Mouse (Mus musculus) embryonic stem cell, embryonic (primary cell): Measurements from ENCODE around the gene Ets1.

Experiments used
- CTCF ChIA-PET, 4 experiments: fragments of 300-600 bp in 2 of 4; fragments of 350-600 bp in 2 of 4; sonication (Branson Sonifier 250); formaldehyde crosslinking; loops; one replicate each; lab custom pipeline; 2022; ENCODE audit warnings: inconsistent platforms in 2 of 4; lab: Charles Lee
- POLR2A ChIA-PET, 4 experiments: fragments of 300-600 bp in 2 of 4; fragments of 350-600 bp in 2 of 4; sonication (Branson Sonifier 250); formaldehyde crosslinking; loops; one replicate each; lab custom pipeline; 2022; ENCODE audit warnings: antibody characterized with exemption in 4 of 4, inconsistent platforms in 1 of 4; lab: Charles Lee

Ets1 gene

DNA sequence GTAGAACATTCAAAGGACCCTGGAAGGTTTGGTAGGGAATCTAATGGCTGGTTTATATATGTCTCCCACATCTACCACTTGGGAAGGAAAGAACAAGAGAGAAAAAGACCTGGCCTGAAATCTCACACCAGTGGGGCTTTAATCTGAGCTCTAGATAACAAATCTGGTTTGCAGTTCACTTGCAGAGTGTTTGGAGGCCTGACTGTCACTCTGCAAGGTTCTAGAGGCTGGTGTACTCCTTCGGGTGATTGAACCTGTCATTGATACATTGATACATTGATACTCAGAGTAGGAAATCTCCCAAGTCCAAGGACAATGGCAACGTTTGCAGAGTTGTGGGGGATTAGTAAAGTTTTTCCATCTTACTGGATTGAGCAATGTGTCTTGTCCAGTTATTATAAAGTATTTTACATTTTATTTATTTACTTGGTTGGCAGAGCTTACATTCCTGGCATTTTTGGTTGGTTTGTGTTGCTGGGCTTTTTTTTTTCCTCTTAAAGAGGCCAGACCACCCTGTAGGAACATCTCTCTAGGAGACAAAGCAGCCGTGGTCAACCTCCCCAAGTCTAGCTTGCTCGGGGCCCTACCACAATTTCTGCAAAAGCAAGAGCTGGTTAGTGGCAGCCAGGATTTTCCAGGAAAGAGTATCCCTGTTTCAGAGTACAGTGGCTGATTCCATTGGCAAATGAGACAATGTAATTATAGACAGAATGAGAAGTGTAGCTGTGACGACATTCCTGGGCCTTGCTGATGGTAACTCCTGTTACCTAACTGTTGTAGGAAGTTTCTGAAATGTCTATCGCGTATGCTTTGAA is 64.3 kb downstream of the Ets1 start:
- ChIA-PET POLR2A (no interaction called here), CTCF (no interaction called here)

DNA sequence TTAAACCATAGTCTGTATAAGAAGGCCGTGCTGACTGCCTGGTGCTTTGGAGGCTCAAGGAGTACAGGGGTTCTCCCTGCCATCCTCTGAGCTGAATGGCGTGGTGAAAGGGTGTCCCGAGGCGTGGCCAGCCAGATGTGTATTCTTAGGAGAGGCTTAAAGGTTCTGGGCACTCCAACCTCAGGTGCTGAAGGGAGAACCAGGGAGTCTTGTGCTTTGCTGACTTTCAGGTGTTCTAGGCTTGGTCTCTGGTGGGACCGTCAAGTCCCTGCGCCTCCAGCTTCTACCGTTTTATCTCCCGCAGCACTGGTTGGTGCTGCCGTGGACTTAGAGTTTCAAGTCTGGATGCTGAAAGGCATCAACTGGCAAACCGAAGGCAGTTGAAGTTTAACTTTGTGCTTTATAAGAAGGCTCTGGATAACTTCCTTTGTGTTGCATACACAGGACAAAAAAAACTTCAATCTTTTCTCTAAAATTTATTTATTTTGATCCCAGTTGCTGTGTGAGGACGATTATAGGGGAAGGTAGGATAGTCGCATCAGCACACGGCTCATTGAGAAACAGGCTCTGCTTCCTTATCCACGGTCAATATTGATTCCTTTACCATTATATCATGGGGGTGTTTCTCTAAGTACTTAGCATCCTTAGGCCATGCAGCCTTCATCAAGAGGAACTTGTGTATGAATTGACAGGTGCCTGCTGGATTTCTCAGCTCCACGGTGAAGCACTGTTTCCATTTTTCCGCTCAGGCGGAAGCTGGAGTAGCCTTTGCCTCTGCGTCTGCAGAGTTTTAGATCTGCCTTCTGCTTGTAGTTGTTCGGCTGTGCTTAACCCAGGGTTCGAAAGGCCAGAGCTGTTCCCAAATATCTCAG is 65.3 kb downstream of the Ets1 start:
- POLR2A ChIA-PET = no interaction called here
- CTCF ChIA-PET = interaction anchor here in 1 of 4 experiments (0.5 kb wide), 1 partner anchor 116 kb away, joined by 10 read pairs; no protein-coding TSS in a partner anchor

DNA sequence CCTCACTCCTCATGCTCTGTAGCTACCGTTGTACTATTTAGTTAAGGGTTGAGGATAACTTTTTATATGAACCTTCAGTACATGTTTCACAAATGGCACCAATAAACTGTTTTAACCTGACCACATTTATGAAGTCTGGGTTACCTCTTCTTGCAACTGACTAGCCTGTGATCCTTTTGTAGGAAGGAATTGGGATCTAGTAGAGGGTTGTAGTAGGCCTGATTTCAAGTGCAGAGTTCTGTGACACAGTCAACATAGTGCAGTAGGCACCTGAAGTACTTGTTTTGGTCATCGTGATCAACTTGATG is 65.9 kb downstream of the Ets1 start:
- POLR2A ChIA-PET = no interaction called here
- CTCF ChIA-PET = no interaction called here

DNA sequence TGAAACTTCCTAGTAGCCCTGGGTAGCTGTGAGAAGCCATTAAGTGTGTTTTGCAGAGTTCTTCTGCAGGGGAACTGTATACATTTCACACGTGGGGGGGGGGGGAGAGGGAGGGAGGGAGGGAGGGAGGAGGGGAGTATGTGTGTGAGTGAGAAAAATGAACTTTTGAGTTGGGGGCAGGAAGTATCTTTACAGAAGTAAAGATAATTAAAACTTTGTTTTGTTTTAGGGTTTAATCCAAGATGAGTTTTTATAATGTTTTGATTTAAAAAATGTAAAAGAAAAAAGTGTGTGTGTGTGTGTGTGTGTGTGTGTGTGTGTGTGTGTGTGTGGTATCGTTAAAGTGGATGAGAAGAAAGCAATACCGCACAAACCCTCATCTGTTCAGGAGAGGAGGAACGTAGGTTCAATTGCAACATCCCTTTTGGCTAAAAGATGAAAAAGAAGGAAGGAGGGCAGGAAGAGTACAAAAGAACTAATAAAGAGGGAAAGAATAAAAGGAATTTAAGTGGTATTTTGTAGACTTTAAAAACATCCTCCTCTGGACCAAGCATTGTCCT is 66.9 kb downstream of the Ets1 start:
- ChIA-PET POLR2A (no interaction called here), CTCF (no interaction called here)

DNA sequence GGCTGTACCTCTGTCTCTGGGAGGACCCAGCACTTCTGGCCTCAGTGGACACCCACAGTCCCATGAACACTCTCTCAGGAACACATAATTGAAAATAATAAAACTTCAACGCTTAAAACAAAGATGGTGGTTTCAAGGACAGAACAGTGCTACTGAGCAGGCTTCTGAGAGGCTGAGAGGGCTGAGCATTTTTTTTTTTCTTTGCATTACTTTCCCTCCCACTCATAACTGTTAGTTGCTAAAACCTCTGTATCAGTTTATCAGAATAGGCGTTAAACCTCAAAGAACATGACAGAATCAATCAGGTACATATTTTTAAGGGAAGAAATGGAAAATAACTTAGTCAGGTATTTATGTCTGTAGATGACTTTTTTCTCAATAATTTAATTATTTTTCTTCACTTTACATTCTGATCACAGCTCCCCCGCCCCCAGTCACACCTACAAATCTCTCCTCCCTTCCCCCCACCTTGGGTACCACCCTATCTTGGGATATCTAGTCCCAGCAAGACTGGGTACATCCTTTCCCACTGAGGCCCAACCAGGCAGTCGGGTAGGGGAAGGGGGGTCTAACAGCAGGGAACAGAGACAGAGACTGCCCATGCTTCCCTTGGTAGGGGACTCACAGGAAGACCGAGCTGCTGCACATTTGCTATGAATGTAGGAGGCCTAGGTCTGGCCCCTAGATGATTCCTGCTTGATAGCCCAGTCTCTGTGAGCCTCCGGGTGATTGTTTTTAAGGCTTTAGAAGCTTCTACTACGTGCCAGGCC is 68.1 kb downstream of the Ets1 start:
- POLR2A ChIA-PET = no interaction called here
- CTCF ChIA-PET = interaction anchor here in 1 of 4 experiments (0.7 kb wide), 1 partner anchor 752 kb away, joined by 4 read pairs; no protein-coding TSS in a partner anchor

DNA sequence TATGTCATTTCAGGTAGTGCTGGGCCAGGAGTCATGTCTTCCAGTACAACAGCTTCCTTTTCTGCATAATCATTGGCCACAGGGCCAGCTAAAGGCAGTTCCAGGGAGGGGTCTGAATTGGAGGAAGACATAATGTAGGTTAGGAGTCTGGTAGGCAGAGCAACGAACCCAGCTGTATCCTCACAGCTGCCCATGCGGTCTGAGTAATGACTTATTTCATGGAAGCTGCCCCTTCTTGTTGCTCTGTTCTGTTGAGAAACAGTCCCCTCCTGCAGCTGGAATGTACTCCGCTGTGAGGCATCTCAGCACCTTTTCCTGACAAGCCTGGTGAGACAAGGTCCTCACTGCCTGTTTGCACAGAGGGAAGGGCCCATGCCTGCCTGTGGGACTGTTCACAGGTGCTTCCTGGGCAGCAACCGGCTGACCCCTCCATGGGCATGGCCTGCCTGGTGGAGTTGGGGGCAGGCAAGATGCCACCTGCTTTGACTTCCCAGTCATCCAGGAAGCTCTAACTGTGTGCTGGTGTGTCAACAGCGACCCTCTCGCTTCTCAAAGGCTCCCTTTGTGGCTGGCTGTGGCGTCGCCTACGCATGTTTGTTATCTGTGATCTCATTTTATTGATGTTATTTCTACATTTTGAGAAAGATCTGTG is 69.9 kb downstream of the Ets1 start:
- CTCF ChIA-PET = no interaction called here
- POLR2A ChIA-PET = interaction anchor here in 1 of 4 experiments (0.7 kb wide), 1 partner anchor 9 kb away, joined by 3 read pairs; no protein-coding TSS in a partner anchor

DNA sequence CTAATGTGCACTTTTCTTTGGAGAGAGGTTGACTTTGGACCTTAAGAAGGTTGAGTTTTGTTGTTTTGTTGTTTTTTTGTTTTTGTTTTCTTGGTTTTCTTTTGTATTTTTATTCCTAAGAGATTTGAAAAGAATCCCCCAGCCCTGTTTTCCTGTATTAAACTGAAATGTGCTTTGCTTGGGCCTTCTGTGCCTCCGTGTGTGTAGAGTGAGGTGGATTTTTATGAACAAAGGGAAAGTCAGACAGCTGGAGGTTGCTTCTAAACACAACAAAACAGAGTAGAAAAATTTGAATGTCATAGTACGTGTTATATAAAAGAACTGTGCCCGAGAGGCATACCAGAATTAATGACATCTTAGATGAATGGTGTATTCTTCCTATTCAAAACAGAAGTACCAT is 71.4 kb downstream of the Ets1 start:
- POLR2A ChIA-PET = interaction anchor here in 2 of 4 experiments (1.2 to 1.3 kb wide), 2 partner anchors 11 to 23 kb away, joined by 3 to 4 read pairs; no protein-coding TSS in a partner anchor
- CTCF ChIA-PET = no interaction called here

DNA sequence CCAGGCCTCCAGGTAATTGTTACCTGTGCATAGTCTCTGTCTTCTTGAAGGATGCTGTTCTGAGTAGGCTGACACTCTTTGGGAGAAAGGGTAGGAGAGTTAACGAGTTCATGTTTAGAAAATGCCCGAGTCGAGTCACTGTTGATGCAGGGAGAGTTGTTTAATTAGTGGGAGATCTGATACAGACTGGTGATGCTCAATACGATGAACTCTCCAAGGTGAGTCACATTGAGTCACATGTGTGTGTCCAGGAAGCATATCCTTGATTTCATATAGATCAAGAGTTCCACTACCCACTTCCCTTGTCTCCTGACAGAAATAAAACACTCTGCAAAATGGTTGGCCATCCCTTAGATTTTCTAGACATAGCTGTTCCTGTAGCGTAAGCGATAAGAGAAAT is 72.5 kb downstream of the Ets1 start:
- POLR2A ChIA-PET = interaction anchor here in 3 of 4 experiments (0.6 to 1.3 kb wide), 4 partner anchors 12 to 325 kb away, joined by 3 to 4 read pairs (median 4); no protein-coding TSS in a partner anchor
- CTCF ChIA-PET = no interaction called here

DNA sequence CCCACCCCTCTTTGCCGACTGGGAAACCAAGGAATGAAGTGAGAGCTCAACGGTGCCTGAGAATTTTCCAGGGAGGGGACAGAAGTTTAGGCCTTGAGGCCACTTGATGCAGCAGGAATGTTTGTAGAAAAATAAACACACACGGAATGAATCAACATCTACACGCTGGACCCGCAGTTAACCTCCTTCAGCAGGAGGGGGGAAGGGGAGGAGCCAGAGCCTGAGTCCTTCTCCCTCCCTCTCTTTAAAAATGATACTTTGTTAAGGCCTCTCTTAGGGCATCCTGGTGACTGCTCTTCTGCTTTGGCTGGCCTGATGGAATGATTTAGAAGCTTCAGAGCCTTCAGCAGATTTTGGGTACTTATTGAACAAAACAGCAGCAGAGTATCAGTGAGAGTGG is 73.3 kb downstream of the Ets1 start:
- POLR2A ChIA-PET = interaction anchor here in 1 of 4 experiments (0.6 kb wide), 1 partner anchor 38 kb away, joined by 4 read pairs; no protein-coding TSS in a partner anchor

DNA sequence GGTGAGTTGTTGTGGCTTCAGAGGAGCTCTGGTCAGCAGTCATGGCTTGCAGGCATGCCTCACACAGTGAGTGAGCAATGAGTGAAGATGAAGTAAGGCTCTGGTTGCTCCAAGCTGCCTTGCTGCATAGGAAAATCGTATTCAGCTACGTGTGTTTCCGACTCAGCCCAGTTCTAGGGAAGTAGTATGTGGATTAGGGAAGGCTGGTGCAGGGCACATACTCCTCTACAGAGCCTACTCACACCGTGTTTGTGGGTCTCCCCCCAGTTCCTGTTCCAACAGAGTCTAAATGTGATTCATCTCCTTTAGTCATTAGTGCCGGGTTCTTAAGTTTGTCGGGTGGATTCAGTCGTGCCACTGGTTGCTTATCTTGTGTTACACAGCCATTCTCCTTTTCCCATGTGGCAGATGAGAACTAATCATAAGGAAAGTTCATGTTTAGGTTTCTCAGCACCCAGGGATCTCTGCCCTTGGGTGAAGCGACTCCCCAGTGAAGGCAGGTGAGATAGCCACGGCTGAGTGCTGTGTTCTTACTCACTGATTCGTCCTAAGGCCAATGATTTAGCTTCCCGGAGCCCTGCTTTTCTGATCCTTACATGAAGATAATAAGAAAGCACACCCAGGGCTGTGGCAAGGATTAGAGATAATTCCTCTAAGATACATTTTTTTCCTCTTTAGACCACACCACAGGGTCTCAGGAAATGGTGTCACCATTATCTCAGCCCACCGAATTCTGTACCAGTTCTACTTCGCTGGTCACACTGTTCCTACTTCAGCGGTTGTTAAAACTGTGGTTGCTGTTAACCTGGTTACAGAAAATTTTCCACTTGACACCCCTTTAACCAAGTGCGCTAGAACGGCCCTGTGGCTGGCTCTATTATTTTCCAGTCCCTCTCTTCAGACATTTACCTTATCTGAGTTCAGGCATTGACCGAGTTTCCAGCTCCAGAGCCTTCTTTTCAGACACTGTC is 74.0 kb downstream of the Ets1 start:
- POLR2A ChIA-PET = no interaction called here

More for the DNA sequence above, 73.3 kb downstream of the Ets1 start:
- CTCF ChIA-PET = no interaction called here

DNA sequence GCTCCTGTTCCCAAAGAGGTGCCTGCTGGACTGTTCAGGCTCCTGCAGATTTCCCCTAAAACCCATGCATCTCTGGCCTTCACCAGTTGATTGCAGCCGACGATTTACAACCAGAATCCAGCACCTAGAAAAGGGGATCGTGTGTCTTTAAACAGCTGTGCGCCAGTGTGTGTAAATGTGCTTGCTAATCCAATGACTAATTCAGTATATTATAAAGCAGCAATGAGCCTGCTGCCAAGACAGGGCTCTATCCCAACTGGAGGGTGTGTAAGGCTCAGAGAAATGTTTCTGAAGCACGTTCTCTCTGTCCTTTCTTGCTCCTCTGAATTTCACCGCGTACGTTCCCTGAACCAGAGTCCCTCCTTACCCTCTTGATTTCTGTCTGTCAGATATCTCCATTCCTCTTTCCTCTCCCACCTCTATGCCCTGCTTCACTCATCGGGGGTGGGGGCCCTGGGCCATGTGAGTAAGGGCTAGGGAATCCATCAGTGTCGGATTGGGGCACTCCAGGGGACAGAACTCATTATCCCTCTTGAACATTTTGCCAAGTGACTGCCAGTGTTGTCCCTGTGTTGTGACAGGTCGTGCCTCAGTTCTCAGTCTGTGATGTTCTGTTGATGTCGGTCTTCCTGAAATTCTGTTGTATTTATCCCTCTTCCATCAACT is 75.1 kb downstream of the Ets1 start:
- POLR2A ChIA-PET = no interaction called here
- CTCF ChIA-PET = interaction anchor here in 1 of 4 experiments (0.5 kb wide), 1 partner anchor 13 kb away, joined by 5 read pairs; no protein-coding TSS in a partner anchor

More for the DNA sequence above, 74.0 kb downstream of the Ets1 start:
- CTCF ChIA-PET = no interaction called here

DNA sequence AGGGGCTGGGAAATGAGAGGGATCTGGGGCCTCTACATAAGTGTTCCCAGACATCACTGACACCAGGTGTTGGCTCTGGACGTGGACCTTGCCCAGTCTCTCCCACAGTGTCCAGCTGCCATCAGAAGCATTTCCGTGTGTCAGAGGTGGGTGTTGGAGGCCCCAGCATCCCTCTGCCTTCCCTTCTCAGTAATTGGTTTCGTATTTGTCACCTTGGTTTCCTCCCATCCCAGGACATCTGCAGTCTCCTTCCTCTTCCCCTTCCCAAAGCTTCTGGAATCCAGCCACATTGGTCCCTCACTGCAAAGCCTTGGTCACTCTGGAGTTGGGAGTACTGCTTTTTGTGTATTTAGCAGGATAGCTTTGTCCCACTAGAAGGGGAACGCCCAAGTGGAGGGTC is 75.7 kb downstream of the Ets1 start:
- CTCF ChIA-PET = interaction anchor here in 1 of 4 experiments (0.5 kb wide), 1 partner anchor 14 kb away, joined by 5 read pairs; no protein-coding TSS in a partner anchor
- POLR2A ChIA-PET = no interaction called here

DNA sequence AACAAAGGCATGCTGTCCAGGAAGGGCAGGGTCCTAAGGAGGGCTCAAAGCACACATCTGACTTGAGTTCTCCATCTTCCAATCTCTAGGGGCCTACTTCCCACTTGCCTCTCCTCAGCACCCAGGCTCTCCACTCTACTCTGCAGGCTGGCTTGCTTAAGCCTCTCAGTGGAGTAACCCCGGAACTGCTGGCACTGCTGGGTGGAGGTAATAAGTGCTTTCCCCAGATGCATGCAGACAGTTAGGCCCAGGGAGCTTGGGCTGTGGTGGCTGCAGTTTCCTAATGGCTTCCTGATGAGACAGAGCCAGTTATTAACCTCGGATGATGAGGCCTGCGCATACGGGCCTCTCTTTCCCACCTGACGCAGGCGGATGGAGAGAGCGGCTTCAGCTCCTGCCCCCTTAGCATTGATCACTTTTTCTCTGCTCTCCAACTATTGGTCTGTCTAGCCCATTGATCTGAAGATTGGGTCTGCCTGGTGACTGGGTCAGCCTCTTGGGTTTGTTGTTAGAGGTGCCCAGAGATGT is 76.4 kb downstream of the Ets1 start:
- CTCF ChIA-PET = no interaction called here
- POLR2A ChIA-PET = no interaction called here

DNA sequence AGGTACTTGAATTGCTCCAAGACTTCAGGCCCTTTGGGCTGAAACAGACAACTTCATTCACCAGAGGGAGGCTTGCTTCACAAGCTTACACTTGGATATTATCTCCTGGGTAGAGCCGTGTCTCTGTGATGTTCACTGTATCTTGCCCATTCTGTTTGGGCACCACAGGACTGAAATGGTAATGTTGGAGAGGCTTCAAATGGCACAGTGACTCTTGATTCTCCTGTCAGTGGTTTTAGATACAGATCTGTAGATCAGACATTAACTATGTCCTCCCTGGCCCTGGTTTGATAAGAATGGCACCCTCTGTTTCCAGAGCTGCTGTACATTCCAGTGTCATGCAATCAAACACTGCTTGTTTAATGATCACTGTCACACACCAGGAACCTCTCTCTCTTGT is 77.1 kb downstream of the Ets1 start:
- POLR2A ChIA-PET = no interaction called here

DNA sequence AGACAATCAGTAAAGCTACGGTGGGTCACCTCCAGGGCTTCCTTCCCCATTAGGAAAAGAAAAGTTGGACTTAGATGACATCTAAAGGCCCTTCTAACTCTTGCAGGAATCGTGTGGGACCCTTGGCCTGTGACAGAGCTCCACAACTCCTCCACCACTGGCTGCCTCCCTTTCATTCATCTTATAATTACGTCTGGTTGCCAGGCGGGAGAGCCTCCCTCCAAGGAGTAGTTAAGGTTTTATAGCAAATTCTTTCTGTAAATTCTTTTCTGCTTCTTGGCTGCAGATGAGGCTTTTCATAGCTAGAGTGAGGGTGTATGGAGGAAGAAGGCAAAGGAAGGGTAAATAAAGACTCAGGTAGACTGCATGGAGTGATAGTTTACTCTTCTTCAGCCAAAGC is 77.8 kb downstream of the Ets1 start:
- ChIA-PET CTCF (no interaction called here), POLR2A (no interaction called here)

More for the DNA sequence above, 77.1 kb downstream of the Ets1 start:
- CTCF ChIA-PET = no interaction called here

DNA sequence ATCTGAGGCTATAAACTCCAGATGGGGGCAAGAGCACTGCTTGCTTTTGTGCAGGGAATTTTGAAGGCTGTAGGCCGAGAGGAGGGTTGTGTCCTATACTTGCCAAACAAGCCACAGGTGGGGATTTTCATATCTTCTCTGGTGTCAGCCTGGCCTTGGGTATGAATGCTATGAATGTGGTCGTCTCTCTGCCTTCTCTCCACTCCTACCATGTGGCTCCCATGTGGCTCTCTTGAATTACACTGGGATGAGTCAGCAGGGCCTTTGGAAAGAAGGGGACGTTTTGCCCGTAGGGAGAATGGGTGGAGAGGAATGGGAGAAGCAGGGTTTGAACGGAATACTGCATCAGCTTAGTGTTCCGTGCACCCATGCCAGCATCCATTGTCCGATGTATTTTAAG is 78.5 kb downstream of the Ets1 start:
- ChIA-PET CTCF (interaction anchor here in 1 of 4 experiments (0.5 kb wide), 1 partner anchor 66 kb away, joined by 3 read pairs; no protein-coding TSS in a partner anchor), POLR2A (interaction anchor here in 1 of 4 experiments (0.8 to 1.0 kb wide), 2 partner anchors 18 to 29 kb away, joined by 3 read pairs; no protein-coding TSS in a partner anchor)
